Mouse (Mus musculus) right cerebral cortex, postnatal 36 days (tissue): ENCODE measurements at regions not wholly inside any gene's neighbourhood (a gene's known extent, or its start where the extent isn't known, plus 50 kb on each side); places are given as distances from the start of the nearest gene placed in this dataset.

Experiments used
- DNase-seq, 2 experiments: peaks; one replicate each; pipeline ENCODE4 v3.0.0; 2022; ENCODE audit warnings: low spot score in 2 of 2, mixed read lengths in 1 of 2

DNA sequence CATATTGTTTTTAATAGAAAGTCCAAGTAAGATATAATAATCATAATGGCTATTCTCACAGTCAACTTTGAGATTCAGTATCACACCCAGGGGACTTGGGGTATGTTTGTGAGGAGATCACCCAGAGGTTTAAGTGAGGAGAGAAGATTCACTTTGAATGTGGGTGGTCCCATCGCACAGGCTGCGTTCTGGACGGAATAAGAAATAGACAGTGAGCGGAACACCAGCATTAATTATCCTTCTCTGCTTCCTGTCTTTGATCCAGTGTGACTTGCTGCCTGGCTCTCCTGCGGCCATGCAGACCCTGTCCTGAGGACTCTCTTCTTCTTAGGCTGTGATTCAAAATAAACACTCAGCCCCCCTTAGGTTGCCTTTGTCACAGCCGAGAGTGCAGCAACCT lies 60.6 kb upstream of the Kras start:
- DNase-seq, result no peak

DNA sequence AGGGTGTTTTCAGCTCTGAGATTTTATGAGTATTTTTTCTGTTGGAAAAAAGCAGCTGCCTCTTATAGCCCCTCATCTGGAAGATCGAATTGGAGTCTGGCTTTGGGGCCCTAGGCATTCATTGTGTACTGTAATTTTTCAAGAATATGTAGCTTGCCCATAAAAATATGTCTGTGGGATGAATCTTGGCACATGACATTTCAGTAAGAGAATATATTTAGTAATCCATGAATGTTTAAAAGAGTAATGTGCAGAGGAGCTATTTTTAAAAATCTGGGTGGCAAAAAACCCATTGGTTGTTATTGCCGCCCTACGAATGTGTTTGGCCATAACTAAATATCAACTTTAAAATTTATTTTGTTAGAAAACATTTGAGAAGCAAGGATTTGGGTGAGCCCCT lies 59.0 kb upstream of the Kras start:
- no peak for DNase-seq

DNA sequence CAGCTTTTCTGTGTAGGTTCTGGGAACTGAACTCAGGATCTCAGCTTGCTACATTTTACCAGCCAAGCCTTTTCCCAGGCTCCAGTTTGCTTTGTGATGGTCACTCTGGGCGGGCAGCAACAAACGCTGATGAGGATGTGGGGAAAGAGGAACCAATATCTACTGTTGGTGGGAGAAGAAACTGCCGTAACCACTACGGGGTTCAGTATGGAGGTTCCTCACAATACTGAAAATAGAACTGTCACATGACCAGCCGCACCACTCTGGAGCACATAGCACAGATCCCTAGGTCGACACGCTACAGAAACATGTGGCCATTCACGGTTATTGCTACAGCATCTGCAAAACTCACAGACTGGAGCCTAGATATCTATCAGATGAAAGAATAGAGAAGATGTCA lies 57.2 kb upstream of the Kras start:
- no peak for DNase-seq

DNA sequence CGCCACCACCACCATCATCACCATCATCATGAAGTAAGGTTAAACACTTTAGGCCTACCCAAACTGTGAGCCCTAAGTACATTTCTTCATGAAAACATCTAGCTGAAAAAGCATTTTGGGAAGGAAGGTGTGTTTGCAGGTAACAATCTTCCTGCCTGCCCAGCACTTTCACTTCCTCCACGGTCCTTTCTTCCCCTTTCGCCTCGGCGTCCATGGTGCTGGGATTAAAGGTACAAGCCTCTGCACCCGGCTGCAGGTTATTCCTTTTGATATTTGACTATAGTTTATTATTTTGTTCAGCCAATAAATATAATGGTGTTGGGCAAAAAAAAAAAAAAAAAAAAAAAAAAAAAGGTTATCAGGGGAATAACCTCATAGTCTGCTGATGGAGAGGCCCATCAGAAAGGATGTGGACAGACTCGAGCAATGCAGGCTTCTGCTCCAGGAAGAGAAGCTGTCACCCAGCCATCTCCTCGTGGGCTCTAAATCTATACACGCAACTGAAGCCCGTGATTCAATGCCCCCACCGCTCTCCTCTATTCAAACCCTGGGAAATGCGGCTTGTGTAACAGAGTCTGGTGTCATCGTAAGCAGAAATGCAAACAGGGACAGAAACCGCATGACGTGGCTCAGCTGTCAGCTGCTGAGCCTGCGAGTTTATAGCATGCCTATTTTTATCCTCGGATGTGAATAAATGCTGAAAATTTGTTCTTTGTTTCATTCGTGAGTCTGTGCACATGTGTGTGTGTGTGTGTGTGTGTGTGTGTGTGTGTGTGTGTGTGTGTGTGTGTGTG lies 56.5 kb upstream of the Kras start:
- peak; percentile 62 to 77 for DNase-seq

DNA sequence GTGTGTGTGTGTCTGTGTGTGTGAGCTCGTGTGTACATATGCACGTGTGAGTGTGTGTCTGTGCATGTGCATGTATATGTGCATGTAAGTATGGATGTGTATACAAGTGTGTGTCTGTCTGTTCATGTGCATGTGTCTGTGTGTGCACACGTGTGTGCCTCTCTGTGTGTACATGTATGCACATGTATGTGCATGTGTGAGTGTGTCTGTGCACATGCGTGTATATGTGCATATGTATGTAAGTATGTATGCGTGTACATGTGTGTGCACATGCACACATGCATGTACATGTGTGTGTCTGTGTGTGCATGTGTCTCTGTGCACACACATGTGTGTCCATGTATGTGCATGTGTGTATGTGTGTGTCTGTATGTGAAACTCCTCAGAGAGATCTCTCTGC lies 55.6 kb upstream of the Kras start:
- no peak for DNase-seq

DNA sequence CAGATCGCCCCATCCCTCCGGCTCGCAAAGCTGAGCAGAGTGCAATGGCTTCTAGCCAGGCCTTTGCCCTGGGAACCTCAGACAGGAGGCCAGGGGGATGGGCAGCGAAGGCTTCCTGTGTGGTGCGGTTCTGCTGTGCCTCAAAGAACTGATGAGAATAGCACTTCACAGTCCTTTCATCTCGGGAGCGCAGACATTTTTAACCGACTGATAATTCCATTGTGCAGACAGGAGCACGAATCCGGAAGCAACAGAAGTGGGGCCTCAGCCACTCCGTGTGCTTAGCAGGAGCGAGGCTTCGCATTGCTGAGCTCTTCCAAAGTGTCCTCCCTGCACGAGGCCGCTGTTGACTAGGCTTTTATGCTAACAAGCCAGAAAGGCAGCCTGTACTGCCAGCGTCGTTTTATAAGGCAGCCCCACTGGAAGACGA lies 53.6 kb upstream of the Kras start:
- DNase-seq, result no peak

DNA sequence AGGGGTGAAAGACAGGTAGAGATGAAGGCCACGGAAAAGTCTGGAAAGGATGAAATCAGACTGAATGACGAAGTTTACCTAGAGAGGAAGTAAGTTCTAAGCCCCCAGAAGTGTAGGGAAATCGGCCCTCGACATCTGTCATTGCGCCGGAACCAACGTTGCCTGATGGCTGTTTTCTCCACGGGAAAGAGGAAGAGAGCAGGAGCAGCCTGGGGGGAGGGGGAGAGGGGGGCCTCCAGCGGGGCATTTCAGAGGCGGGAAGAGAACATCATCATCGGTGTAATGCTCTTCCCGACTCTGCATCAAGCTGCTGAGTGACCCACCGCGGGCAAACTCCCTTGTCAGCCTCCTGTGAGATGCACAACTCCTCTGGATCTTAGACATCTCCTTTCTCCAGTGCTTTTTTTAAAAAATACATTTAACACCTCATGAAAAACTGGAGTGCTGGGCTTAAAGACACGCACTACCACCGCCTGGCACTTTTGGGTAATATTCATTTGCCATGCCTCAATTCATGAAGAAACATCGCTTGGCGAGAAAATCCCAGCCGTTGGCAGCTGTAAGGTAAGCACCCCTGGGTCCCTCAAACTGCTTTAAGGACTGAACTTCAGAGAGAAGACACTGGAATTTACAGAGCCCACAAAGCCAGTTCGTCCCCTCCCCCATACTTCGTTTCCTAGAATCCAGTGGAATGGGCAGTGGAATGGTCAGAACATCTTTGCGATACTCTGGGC lies 53.0 kb upstream of the Kras start:
- DNase-seq, result no peak

DNA sequence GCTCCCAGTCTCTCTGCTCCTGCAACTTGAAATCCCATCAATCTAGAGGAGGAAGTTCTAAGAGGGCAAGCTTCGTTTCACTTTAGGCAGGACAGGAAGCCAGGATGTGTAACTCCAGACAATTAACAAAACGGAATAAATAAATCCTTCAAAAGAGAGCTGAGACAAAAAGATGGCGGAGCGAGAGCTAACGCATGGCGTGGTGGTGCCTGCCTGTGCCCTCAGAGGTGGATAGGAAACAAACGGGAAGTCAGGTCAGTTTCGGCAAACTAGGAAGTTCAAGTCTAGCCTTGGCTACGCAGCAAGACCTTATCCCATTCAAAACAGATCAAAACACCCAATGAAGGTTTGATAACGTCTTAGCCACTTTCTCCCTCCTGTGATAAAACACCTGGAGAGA lies 52.1 kb upstream of the Kras start:
- DNase-seq, result no peak

DNA sequence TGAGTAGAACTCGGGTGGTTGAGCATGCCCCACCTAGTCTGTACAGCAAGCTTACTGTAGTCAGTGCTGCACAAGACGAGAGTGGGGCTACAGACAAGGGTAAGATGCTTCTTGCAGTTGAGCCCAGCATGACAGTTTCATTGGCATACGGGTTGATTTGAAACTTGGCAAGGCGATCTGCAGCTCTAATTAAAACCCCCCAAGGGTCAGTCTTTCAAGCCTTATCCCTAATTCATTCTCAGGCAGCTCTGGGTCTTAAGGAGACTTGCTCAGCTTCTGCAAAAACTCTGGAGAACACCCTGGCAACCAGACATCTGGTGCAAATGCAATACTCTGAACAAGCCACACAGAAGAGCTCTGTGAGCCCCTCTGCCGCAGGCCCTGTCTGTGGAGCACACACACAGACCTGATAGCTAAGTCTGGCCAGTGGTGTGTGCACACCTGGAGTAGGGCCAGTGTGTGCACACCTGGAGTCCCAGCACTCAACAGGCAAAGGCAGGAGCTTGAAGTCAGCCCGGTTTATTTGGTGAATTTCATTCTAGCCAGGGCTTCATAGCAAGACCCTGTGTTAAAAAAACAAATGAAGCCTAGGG lies 50.3 kb upstream of the Kras start:
- DNase-seq, result no peak
